Mouse (Mus musculus) CH12.LX (cell line): ENCODE data around the gene Acp2. TPM values are rescaled to one million over a fixed set of nuclear protein-coding genes. Genes with fewer than 3 reads are reported as not detected.
A peak's percentile ranks its signal among the peaks of the same experiment; 100 is the strongest.

Experiments
- DNase-seq: peaks from one replicate; pipeline ENCODE4 v3.0.0-alpha.2; 2013; ENCODE audit errors: extremely low read depth
- H3K27ac ChIP-seq: 2 replicates; pipeline ENCODE4 v1.5.1; 2012; ENCODE audit warnings: low read depth, mild to moderate bottlenecking, control low read depth, moderate library complexity; ENCODE audit not compliant: insufficient read depth
- H3K27me3 ChIP-seq: replicated peaks from 2 replicates; pipeline ENCODE3; 2012; ENCODE audit warnings: inconsistent platforms
- H3K36me3 ChIP-seq, 2 experiments: replicated peaks in 1 of 2; 2 replicates each; pipeline versions ENCODE3 to v1.6.1; 2012; ENCODE audit warnings: inconsistent platforms in 1 of 2, low read length in 1 of 2, mild to moderate bottlenecking in 1 of 2, mixed read lengths in 1 of 2, moderate library complexity in 1 of 2; ENCODE audit not compliant: control insufficient read depth in 1 of 2, insufficient read depth in 1 of 2
- H3K4me1 ChIP-seq, 2 experiments: 2 replicates each; pipeline ENCODE4 v1.6.1; 2012; ENCODE audit warnings: inconsistent platforms in 1 of 2, moderate library complexity in 1 of 2; ENCODE audit not compliant: insufficient read depth in 2 of 2, control insufficient read depth in 1 of 2
- H3K4me2 ChIP-seq: 2 replicates; pipeline ENCODE4 v1.6.1; 2012; ENCODE audit warnings: low read depth, mild to moderate bottlenecking, control low read depth; ENCODE audit not compliant: poor library complexity, insufficient read depth, severe bottlenecking
- H3K4me3 ChIP-seq, 3 experiments: fragments of 150-350 bp in 1 of 3; sonication (generic) in 1 of 3; replicated peaks in 1 of 3; 2 replicates each; pipeline versions ENCODE3 to v1.5.1; 2011 to 2012; ENCODE audit warnings: low read depth in 2 of 3, low read length in 2 of 3, mild to moderate bottlenecking in 2 of 3, moderate library complexity in 2 of 3, control low read depth in 1 of 3, improper control_type of control experiment in 1 of 3, inconsistent platforms in 1 of 3, mixed read lengths in 1 of 3; ENCODE audit not compliant: poor library complexity in 1 of 3
- H3K79me2 ChIP-seq: replicated peaks from 2 replicates; pipeline ENCODE4 v1.6.1; 2012; ENCODE audit warnings: mild to moderate bottlenecking, moderate library complexity; ENCODE audit not compliant: control insufficient read depth, poor library complexity, insufficient read depth, severe bottlenecking; ENCODE audit errors: extremely low read depth
- H3K9ac ChIP-seq: 2 replicates; pipeline ENCODE4 v1.6.1; 2012; ENCODE audit warnings: low read depth, mild to moderate bottlenecking, control low read depth, moderate library complexity; ENCODE audit not compliant: insufficient read depth
- H3K9me3 ChIP-seq: replicated peaks from 2 replicates; pipeline ENCODE3; 2012; ENCODE audit warnings: low read length, inconsistent platforms, mixed read lengths
- BHLHE40 ChIP-seq: IDR thresholded peaks from 2 replicates; pipeline ENCODE4 v1.6.1; 2011; ENCODE audit warnings: mild to moderate bottlenecking, low read depth, low read length, improper control_type of control experiment
- CHD1 ChIP-seq: IDR thresholded peaks from 2 replicates; pipeline ENCODE4 v1.6.1; 2012; ENCODE audit warnings: low read depth, low read length, improper control_type of control experiment, inconsistent platforms
- CHD2 ChIP-seq: IDR thresholded peaks from 2 replicates; pipeline ENCODE4 v1.6.1; 2011; ENCODE audit warnings: low read length, improper control_type of control experiment
- CTCF ChIP-seq, 2 experiments: IDR thresholded peaks in 1 of 2; conservative IDR thresholded peaks in 1 of 2; 2 replicates each; pipeline ENCODE4 v1.5.1; 2011 to 2012; ENCODE audit warnings: low read depth in 2 of 2, low read length in 2 of 2, improper control_type of control experiment in 1 of 2, inconsistent platforms in 1 of 2, mild to moderate bottlenecking in 1 of 2, moderate library complexity in 1 of 2
- E2F4 ChIP-seq: IDR thresholded peaks from 2 replicates; pipeline ENCODE4 v1.6.1; 2011; ENCODE audit warnings: low read depth, low read length, improper control_type of control experiment; ENCODE audit not compliant: insufficient replicate concordance
- ELF1 ChIP-seq: IDR thresholded peaks from 2 replicates; pipeline ENCODE4 v1.6.1; 2014; ENCODE audit warnings: low read depth, mild to moderate bottlenecking, inconsistent platforms, low read length, improper control_type of control experiment
- EP300 ChIP-seq: IDR thresholded peaks from 2 replicates; pipeline ENCODE4 v1.6.1; 2011; ENCODE audit warnings: low read length, improper control_type of control experiment
- ETS1 ChIP-seq: conservative IDR thresholded peaks from 2 replicates; pipeline ENCODE4 v1.6.1; 2012; ENCODE audit warnings: low read depth, mild to moderate bottlenecking, inconsistent platforms, low read length, improper control_type of control experiment, moderate library complexity
- GABPA ChIP-seq: IDR thresholded peaks from 2 replicates; pipeline ENCODE4 v1.6.1; 2012; ENCODE audit warnings: low read depth, low read length, improper control_type of control experiment, inconsistent platforms; ENCODE audit not compliant: insufficient replicate concordance
- HCFC1 ChIP-seq: IDR thresholded peaks from 2 replicates; pipeline ENCODE4 v1.6.1; 2012; ENCODE audit warnings: low read depth, mild to moderate bottlenecking, inconsistent platforms, low read length, improper control_type of control experiment
- IRF4 ChIP-seq: IDR thresholded peaks from 2 replicates; pipeline ENCODE4 v1.6.1; 2014; ENCODE audit warnings: low read depth, mild to moderate bottlenecking, inconsistent platforms, low read length, improper control_type of control experiment
- JUN ChIP-seq: IDR thresholded peaks from 2 replicates; pipeline ENCODE4 v1.6.1; 2011; ENCODE audit warnings: low read depth, mild to moderate bottlenecking, low read length, improper control_type of control experiment, moderate library complexity; ENCODE audit not compliant: insufficient read depth
- JUND ChIP-seq: conservative IDR thresholded peaks from 2 replicates; pipeline ENCODE4 v1.6.1; 2011; ENCODE audit warnings: low read depth, low read length, improper control_type of control experiment
- KAT2A ChIP-seq: IDR thresholded peaks from 2 replicates; pipeline ENCODE4 v1.6.1; 2012; ENCODE audit warnings: low read length, improper control_type of control experiment, inconsistent platforms; ENCODE audit not compliant: insufficient replicate concordance
- MAFK ChIP-seq: IDR thresholded peaks from 2 replicates; pipeline ENCODE4 v1.6.1; 2011; ENCODE audit warnings: low read length, improper control_type of control experiment; ENCODE audit not compliant: insufficient replicate concordance
- MAX ChIP-seq: IDR thresholded peaks from 2 replicates; pipeline ENCODE4 v1.6.1; 2011; ENCODE audit warnings: low read length, improper control_type of control experiment
- MAZ ChIP-seq: IDR thresholded peaks from 2 replicates; pipeline ENCODE4 v1.6.1; 2012; ENCODE audit warnings: low read depth, mild to moderate bottlenecking, inconsistent platforms, low read length, improper control_type of control experiment, moderate library complexity
- MEF2A ChIP-seq: IDR thresholded peaks from 2 replicates; pipeline ENCODE4 v1.6.1; 2014; ENCODE audit warnings: low read depth, mild to moderate bottlenecking, inconsistent platforms, low read length, improper control_type of control experiment, borderline replicate concordance
- MXI1 ChIP-seq: IDR thresholded peaks from 2 replicates; pipeline ENCODE4 v1.6.1; 2011; ENCODE audit warnings: mild to moderate bottlenecking, low read depth, low read length, improper control_type of control experiment
- MYC ChIP-seq: IDR thresholded peaks from 2 replicates; pipeline ENCODE4 v1.6.1; 2011; ENCODE audit warnings: low read depth, mild to moderate bottlenecking, improper control_type of control experiment, low read length
- NELFE ChIP-seq: IDR thresholded peaks from 2 replicates; pipeline ENCODE4 v1.6.1; 2011; ENCODE audit warnings: low read depth, low read length, improper control_type of control experiment
- NRF1 ChIP-seq: IDR thresholded peaks from 2 replicates; pipeline ENCODE4 v1.6.1; 2014; ENCODE audit warnings: low read depth, mild to moderate bottlenecking, inconsistent platforms, low read length, improper control_type of control experiment, moderate library complexity
- PAX5 ChIP-seq: IDR thresholded peaks from 2 replicates; pipeline ENCODE4 v1.6.1; 2012; ENCODE audit warnings: low read length, inconsistent platforms, mixed read lengths
- POLR2A ChIP-seq: IDR thresholded peaks from 2 replicates; pipeline ENCODE4 v1.6.1; 2011; ENCODE audit warnings: low read depth, mild to moderate bottlenecking, improper control_type of control experiment, low read length
- POLR2AphosphoS2 ChIP-seq: IDR thresholded peaks from 2 replicates; pipeline ENCODE4 v1.6.1; 2011; ENCODE audit warnings: low read depth, low read length, improper control_type of control experiment
- RAD21 ChIP-seq: IDR thresholded peaks from 2 replicates; pipeline ENCODE4 v1.6.1; 2011; ENCODE audit warnings: low read depth, mild to moderate bottlenecking, low read length, improper control_type of control experiment, moderate library complexity
- RCOR1 ChIP-seq: conservative IDR thresholded peaks from 2 replicates; pipeline ENCODE4 v1.6.1; 2012; ENCODE audit warnings: low read depth, mild to moderate bottlenecking, inconsistent platforms, low read length, improper control_type of control experiment
- SIN3A ChIP-seq: IDR thresholded peaks from 2 replicates; pipeline ENCODE4 v1.6.1; 2012; ENCODE audit warnings: low read length, improper control_type of control experiment, inconsistent platforms
- SMC3 ChIP-seq: IDR thresholded peaks from 2 replicates; pipeline ENCODE4 v1.6.1; 2011; ENCODE audit warnings: low read depth, low read length, improper control_type of control experiment
- TBP ChIP-seq: conservative IDR thresholded peaks from 2 replicates; pipeline ENCODE4 v1.6.1; 2011; ENCODE audit warnings: low read depth, low read length, improper control_type of control experiment
- TCF12 ChIP-seq: IDR thresholded peaks from 2 replicates; pipeline ENCODE4 v1.6.1; 2014; ENCODE audit warnings: low read depth, mild to moderate bottlenecking, inconsistent platforms, low read length, improper control_type of control experiment
- UBTF ChIP-seq: IDR thresholded peaks from 2 replicates; pipeline ENCODE4 v1.6.1; 2012; ENCODE audit warnings: low read depth, mild to moderate bottlenecking, inconsistent platforms, low read length, improper control_type of control experiment, moderate library complexity
- USF1 ChIP-seq: IDR thresholded peaks from 2 replicates; pipeline ENCODE4 v1.6.1; 2014; ENCODE audit warnings: low read depth, mild to moderate bottlenecking, inconsistent platforms, low read length, improper control_type of control experiment
- USF2 ChIP-seq: conservative IDR thresholded peaks from 2 replicates; pipeline ENCODE4 v1.6.1; 2011; ENCODE audit warnings: low read depth, low read length, improper control_type of control experiment
- ZC3H11A ChIP-seq: IDR thresholded peaks from 2 replicates; pipeline ENCODE4 v1.6.1; 2012; ENCODE audit warnings: low read depth, mild to moderate bottlenecking, inconsistent platforms, low read length, improper control_type of control experiment
- ZKSCAN1 ChIP-seq: IDR thresholded peaks from 2 replicates; pipeline ENCODE4 v1.6.1; 2012; ENCODE audit warnings: low read depth, inconsistent platforms, low read length, improper control_type of control experiment, borderline replicate concordance
- ZMIZ1 ChIP-seq: IDR thresholded peaks from 2 replicates; pipeline ENCODE4 v1.6.1; 2012; ENCODE audit warnings: low read depth, mild to moderate bottlenecking, inconsistent platforms, low read length, improper control_type of control experiment
- ZNF384 ChIP-seq: IDR thresholded peaks from 2 replicates; pipeline ENCODE4 v1.6.1; 2012; ENCODE audit warnings: low read depth, low read length, improper control_type of control experiment, inconsistent platforms
- dilution Hi-C: fragments of 300-500 bp; cut with MboI; formaldehyde crosslinking; loops from 2 replicates; pipeline ENCODE4 v1.14.3; 2020; ENCODE audit warnings: low sequenced_read_pairs; ENCODE audit not compliant: extremely low pct_unique_long_range_greater_than_20kb, extremely low pct_ligation_motif_present
- in situ Hi-C: fragments of 300-500 bp; cut with MboI; formaldehyde crosslinking; loops from 3 replicates; pipeline ENCODE4 v1.14.3; 2019; ENCODE audit warnings: low sequenced_read_pairs, low pct_ligation_motif_present, low pct_unique_long_range_greater_than_20kb, mixed read lengths
- polyA plus RNA-seq: library from polyadenylated mRNA; unstranded; fragments of >175 nt; gene quantifications from 2 replicates; pipeline ENCODE4 v1.2.1, GENCODE M21; 2012; ENCODE audit warnings: low read depth; ENCODE audit not compliant: insufficient read length
- total RNA-seq, 2 experiments: library from RNA; depleted of rRNA; stranded (reverse); fragments of 300-350 nt in 1 of 2; fragments of >200 nt in 1 of 2; gene quantifications; 2 replicates each; pipeline ENCODE4 v1.2.3; 2012 to 2014

Acp2 gene
- total RNA-seq (2012; rRNA removed) (3.1 and 4.2 TPM in 2 replicates), total RNA-seq (2014; rRNA removed) (2.4 and 2.9 TPM in 2 replicates), polyA plus RNA-seq (3.1 TPM in 2 replicates)

- H3K4me2 ChIP-seq = peak within 1 kb of the TSS; percentile 98
- H3K4me3 ChIP-seq = peak within 1 kb of the TSS; percentile 83 to 86 (median 84)
- dilution Hi-C loops (no loop called here), in situ Hi-C loops (no loop called here)
- H3K27ac ChIP-seq = peak within 1 kb of the TSS; percentile 18; the same call in 1 of the 2 replicates
- peak within 1 kb of the TSS; percentile 85 for H3K9ac ChIP-seq
- no peaks in the 10 kb centered on the region for H3K27me3 ChIP-seq
- peaks cover 2% of the 10 kb centered on the region for H3K79me2 ChIP-seq
- no peaks in the 10 kb centered on the region for H3K9me3 ChIP-seq
- H3K4me1 ChIP-seq = peaks cover 3 to 27% of the 10 kb centered on the region in 2 experiments; a peak in 3 of 4 replicates
- H3K36me3 ChIP-seq = peaks cover 15 to 30% of the 10 kb centered on the region in 2 experiments
- TF ChIP-seq MAZ (0 out of 2 replicates have a peak, but pooled peaks have one; percentile 57), RCOR1 (peak; percentile 63; the same call in 1 of the 2 replicates), MAX (peak; percentile 34), USF2 (no peak), E2F4 (0 out of 2 replicates have a peak, but pooled peaks have one; percentile 61), ZKSCAN1 (no peak), ZNF384 (no peak), MXI1 (peak; percentile 67), TCF12 (peak; percentile 98), JUN (no peak), ZC3H11A (no peak), SIN3A (peak; percentile 95), NRF1 (peak; percentile 73), SMC3 (no peak; the same call in 1 of the 2 replicates), JUND (0 out of 2 replicates have a peak, but pooled peaks have one; percentile 22), ELF1 (peak; percentile 86), MYC (0 out of 2 replicates have a peak, but pooled peaks have one; percentile 45), POLR2AphosphoS2 (no peak), GABPA (peak; percentile 66; the same call in 1 of the 2 replicates), MAFK (no peak), RAD21 (no peak), USF1 (no peak), KAT2A (peak; percentile 97), ETS1 (no peak), ZMIZ1 (peak; percentile 70), NELFE (peak; percentile 78), CHD2 (peak; percentile 60), PAX5 (no peak), HCFC1 (peak; percentile 99), CHD1 (no peak), BHLHE40 (0 out of 2 replicates have a peak, but pooled peaks have one; percentile 16), IRF4 (peak; percentile 82), MEF2A (peak; percentile 82; the same call in 1 of the 2 replicates), TBP (peak; percentile 85), UBTF (peak; percentile 53; the same call in 1 of the 2 replicates), CTCF (conservative IDR thresholded peaks at IDR 0.05 in 1 of 2, IDR thresholded peaks at IDR 0.05 in 1 of 2; ENCODE audit: low read depth in 2 of 2, low read length in 2 of 2) (no peak), POLR2A (peak; percentile 81), EP300 (no peak)
- DNase-seq = peak; percentile 90
These were observed at the start of gene Acp2, which contains the start of gene Nr1h3 for GRCm38 (mm10) chr2:91202222-91202971. Gene Acp2, plus strand, starts transcription at chr2:91202885. Gene Nr1h3, minus strand, starts transcription at chr2:91202834.
